Mouse (Mus musculus) testis, adult 2 months (tissue): ENCODE data around the gene Elfn2.

Experiments used
- CTCF ChIP-seq: fragments of 200-500 bp; IDR thresholded peaks from 2 replicates; pipeline ENCODE4 v1.5.1; 2012; ENCODE audit warnings: low read depth, mild to moderate bottlenecking, inconsistent platforms, low read length, moderate library complexity; ENCODE audit not compliant: control insufficient read depth, insufficient read depth, insufficient replicate concordance
- POLR2A ChIP-seq: fragments of 200-500 bp; IDR thresholded peaks from 2 replicates; pipeline ENCODE4 v1.6.1; 2012; ENCODE audit warnings: low read depth, mild to moderate bottlenecking, inconsistent platforms, low read length, moderate library complexity; ENCODE audit not compliant: control insufficient read depth

- no peak for TF ChIP-seq POLR2A
- TF ChIP-seq CTCF: no peak
These were observed 34.4 kb upstream of the Elfn2 start for GRCm38 (mm10) chr15:78752991-78753390.
